Mouse (Mus musculus): ENCODE measurements around the gene Tipin.
"Not testable (repeated sequence)": the region's sequence is repeated elsewhere in the genome, so short reads cannot be mapped to it uniquely, and the experiment has no call there.

Tipin gene

GRCm38 (mm10) chr9:64271249-64271648 is 10.1 kb upstream of the Tipin start:
- no peak for DNase-seq (ENCODE audit: low spot score in 2 of 2)

GRCm38 (mm10) chr9:64272611-64273010 is 8.8 kb upstream of the Tipin start:
- peak in 1 of 2 experiments; percentile 35 for DNase-seq (ENCODE audit: low spot score in 2 of 2)

GRCm38 (mm10) chr9:64273757-64274156 is 7.6 kb upstream of the Tipin start:
- no peak for DNase-seq (ENCODE audit: low spot score in 2 of 2)

- no peak for DNase-seq (ENCODE audit: low spot score in 2 of 2)
Measured at GRCm38 (mm10) chr9:64274291-64274690, 7.1 kb upstream of the Tipin start.

GRCm38 (mm10) chr9:64274919-64275318 is 6.5 kb upstream of the Tipin start:
- peak in 1 of 2 experiments; percentile 16 for DNase-seq (ENCODE audit: low spot score in 2 of 2)

- DNase-seq (ENCODE audit: low spot score in 2 of 2) = peak; percentile 59 to 74
Measured at GRCm38 (mm10) chr9:64277706-64278105, 3.7 kb upstream of the Tipin start.

GRCm38 (mm10) chr9:64278665-64279310 is 2.6 kb upstream of the Tipin start:
- DNase-seq (ENCODE audit: low spot score in 2 of 2) = no peak

GRCm38 (mm10) chr9:64281781-64282178 is 399 bp downstream of the Tipin start:
- DNase-seq (ENCODE audit: low spot score in 2 of 2) = no peak

- no peak for DNase-seq (ENCODE audit: low spot score in 2 of 2)
Measured at GRCm38 (mm10) chr9:64282404-64282987, 1.1 kb downstream of the Tipin start.

GRCm38 (mm10) chr9:64303086-64303485 is 21.7 kb downstream of the Tipin start:
- not testable (repeated sequence) for DNase-seq (ENCODE audit: low spot score in 2 of 2)

GRCm38 (mm10) chr9:64306476-64307312 is 25.3 kb downstream of the Tipin start:
- DNase-seq (ENCODE audit: low spot score in 2 of 2) = no peak

- no peak for DNase-seq (ENCODE audit: low spot score in 2 of 2)
Measured at GRCm38 (mm10) chr9:64310996-64311785, 29.8 kb downstream of the Tipin start.

- DNase-seq (ENCODE audit: low spot score in 2 of 2) = no peak
Measured at GRCm38 (mm10) chr9:64312128-64312527, 30.7 kb downstream of the Tipin start.

- DNase-seq (ENCODE audit: low spot score in 2 of 2) = no peak
Measured at GRCm38 (mm10) chr9:64314696-64315095, 33.3 kb downstream of the Tipin start.

GRCm38 (mm10) chr9:64316986-64317385 is 35.6 kb downstream of the Tipin start:
- no peak for DNase-seq (ENCODE audit: low spot score in 2 of 2)

- DNase-seq (ENCODE audit: low spot score in 2 of 2) = no peak
Measured at GRCm38 (mm10) chr9:64323976-64324375, 42.6 kb downstream of the Tipin start.

GRCm38 (mm10) chr9:64335825-64336224 is 54.4 kb downstream of the Tipin start:
- no peak for DNase-seq (ENCODE audit: low spot score in 2 of 2)

- no peak for DNase-seq (ENCODE audit: low spot score in 2 of 2)
Measured at GRCm38 (mm10) chr9:64339361-64339760, 58.0 kb downstream of the Tipin start.

- peak; percentile 60 to 66 for DNase-seq (ENCODE audit: low spot score in 2 of 2)
Measured at GRCm38 (mm10) chr9:64340351-64341253, 59.2 kb downstream of the Tipin start.

- no peak for DNase-seq (ENCODE audit: low spot score in 2 of 2)
Measured at GRCm38 (mm10) chr9:64341254-64341566, 59.8 kb downstream of the Tipin start, which contains the start of gene Dis3l. Gene Dis3l, minus strand, starts transcription at chr9:64341288.

GRCm38 (mm10) chr9:64341671-64342070 is 60.3 kb downstream of the Tipin start:
- no peak for DNase-seq (ENCODE audit: low spot score in 2 of 2)
